Mouse (Mus musculus): ENCODE measurements around the gene Aspdh. TPM values are rescaled to one million over a fixed set of nuclear protein-coding genes. Genes with fewer than 3 reads are reported as not detected.

Gene Aspdh
- polyA plus RNA-seq, 1 experiment from 2014 or later, result 5.2 TPM

DNA sequence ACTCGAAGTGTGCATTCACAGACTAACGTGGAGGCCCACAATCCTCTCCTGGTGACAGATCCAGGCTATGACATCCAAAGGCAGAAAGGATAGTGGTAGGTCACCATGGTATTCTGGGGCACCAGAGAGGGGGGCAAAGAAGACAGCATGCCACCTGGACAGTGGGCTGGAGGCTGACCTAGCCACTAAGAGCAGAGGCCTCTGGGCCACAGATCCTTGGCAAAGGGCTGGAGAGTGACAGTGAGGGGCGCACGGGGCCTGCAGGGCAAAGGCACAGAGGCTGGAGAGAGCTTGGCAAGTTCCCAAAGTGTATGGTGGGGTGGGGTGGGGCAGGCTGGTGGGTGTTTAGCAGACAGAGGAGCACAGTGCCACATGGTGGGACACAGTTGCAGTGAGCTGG is 25.1 kb downstream of the Aspdh start:
- Histone ChIP-seq H3K27me3 (ENCODE audit: control insufficient read depth, insufficient read depth, low read length) (no peaks in the 10 kb centered on the region), H3K4me2 (ENCODE audit: low read depth, low read length) (no peak overlapping the region), H3K27ac (ENCODE audit: low read depth, low read length) (no peak overlapping the region), H3K9ac (replicated peaks; ENCODE audit: low read depth, low read length) (no peak overlapping the region), H3K4me3 (ENCODE audit: low read depth, low read length) (no peak overlapping the region), H3K9me3 (ENCODE audit: control insufficient read depth, low read length) (no peaks in the 10 kb centered on the region), H3K36me3 (ENCODE audit: control insufficient read depth, insufficient read depth, low read length) (peaks cover 26% of the 10 kb centered on the region), H3K4me1 (ENCODE audit: control insufficient read depth, insufficient read depth, low read length) (peaks cover 2% of the 10 kb centered on the region; the same call in 1 of the 2 replicates)
- WGBS, result 92% methylated on average over 4 of the region's 4 CpGs
- no peak for ATAC-seq (ENCODE audit: low read depth)

DNA sequence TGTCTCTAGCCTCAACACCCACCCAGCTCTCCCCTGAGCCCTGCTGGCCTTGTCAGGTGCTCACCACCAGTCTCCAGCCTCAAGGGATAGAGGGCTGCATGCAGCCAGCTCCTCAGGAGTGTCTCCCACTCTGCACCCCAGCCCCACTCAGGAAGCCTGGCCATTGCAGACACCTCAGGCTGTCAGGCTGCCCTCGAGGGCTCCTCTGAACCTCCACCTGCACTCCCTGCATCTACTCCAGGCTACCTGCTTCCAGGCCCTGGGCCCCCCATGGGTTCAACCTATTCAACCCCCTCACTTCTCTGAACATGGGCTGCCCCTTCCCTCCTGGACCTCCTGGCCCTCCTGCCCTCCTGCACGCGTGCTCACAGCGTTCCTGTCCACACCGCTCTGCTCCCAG is 26.2 kb downstream of the Aspdh start:
- 99% methylated on average over 5 of the region's 5 CpGs for WGBS
- peaks cover 26% of the 10 kb centered on the region for H3K36me3 ChIP-seq (ENCODE audit: control insufficient read depth, insufficient read depth, low read length)

DNA sequence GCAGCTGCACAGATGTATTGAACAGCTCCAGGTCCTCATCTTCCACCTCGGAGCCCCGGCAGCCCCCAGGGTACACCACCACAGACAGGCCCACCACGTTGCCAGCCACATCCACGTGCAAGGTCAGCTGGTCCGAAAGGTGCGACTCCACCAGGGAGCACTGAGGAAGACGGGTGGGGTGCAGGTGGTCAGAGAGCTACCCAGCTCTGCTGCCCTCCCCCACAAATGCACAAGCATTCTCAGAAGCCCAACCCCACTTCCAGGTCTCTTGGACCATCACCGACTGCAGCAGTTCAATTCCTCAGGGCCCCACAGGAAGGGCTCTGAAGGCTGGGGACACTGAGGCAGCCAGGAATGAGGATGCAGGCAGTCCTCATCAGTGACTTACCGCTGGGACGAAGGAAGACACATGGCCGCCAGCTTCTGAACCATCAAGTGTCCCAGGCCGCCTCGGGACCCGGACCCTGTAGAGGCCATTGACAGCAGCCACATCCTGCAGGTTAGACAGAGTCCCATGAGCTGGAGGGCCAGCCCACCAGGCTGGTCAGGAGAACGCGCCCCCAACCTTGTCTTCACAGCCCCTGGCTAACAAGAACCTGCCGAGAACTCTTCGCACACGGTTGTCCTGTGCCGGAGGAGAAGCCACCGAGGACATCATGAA is 27.1 kb downstream of the Aspdh start:
- no peak overlapping the region for H3K9ac ChIP-seq (replicated peaks; ENCODE audit: low read depth, low read length)
- H3K36me3 ChIP-seq (ENCODE audit: control insufficient read depth, insufficient read depth, low read length), result peaks cover 26% of the 10 kb centered on the region

More for the DNA sequence above, 26.2 kb downstream of the Aspdh start:
- peaks cover 6% of the 10 kb centered on the region; the same call in 1 of the 2 replicates for H3K4me1 ChIP-seq (ENCODE audit: control insufficient read depth, insufficient read depth, low read length)
- ATAC-seq (ENCODE audit: low read depth), result no peak
- H3K27ac ChIP-seq (ENCODE audit: low read depth, low read length), result no peak overlapping the region
- no peaks in the 10 kb centered on the region for H3K9me3 ChIP-seq (ENCODE audit: control insufficient read depth, low read length)
- H3K4me3 ChIP-seq (ENCODE audit: low read depth, low read length), result no peak overlapping the region
- no peak overlapping the region for H3K4me2 ChIP-seq (ENCODE audit: low read depth, low read length)
- H3K27me3 ChIP-seq (ENCODE audit: control insufficient read depth, insufficient read depth, low read length), result no peaks in the 10 kb centered on the region
- H3K9ac ChIP-seq (replicated peaks; ENCODE audit: low read depth, low read length), result no peak overlapping the region

DNA sequence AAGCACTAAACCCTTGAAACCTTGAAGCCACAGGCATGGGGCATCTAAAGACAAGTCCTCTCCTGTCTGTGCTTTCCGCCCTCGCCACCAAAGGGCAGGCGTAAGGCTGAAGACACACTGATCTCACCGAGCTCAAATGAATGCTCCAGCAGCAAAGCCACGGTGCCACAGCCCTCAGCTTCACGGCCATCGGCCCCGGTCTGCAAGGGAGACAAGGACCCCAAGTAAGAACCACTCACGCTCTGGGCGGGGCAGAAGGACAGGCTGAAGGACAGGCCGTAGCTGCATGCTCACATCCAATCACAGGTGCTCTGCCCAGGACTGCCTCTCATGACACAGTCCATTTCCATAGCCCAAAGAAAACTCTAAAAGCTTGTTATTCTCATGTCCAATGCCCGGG is 29.5 kb downstream of the Aspdh start:
- H3K4me3 ChIP-seq (ENCODE audit: low read depth, low read length), result no peak overlapping the region
- H3K27ac ChIP-seq (ENCODE audit: low read depth, low read length), result no peak overlapping the region
- H3K9ac ChIP-seq (replicated peaks; ENCODE audit: low read depth, low read length), result no peak overlapping the region
- no peaks in the 10 kb centered on the region for H3K9me3 ChIP-seq (ENCODE audit: control insufficient read depth, low read length)
- ATAC-seq (ENCODE audit: low read depth), result no peak
- WGBS, result 92% methylated on average over 12 of the region's 12 CpGs
- peaks cover 6% of the 10 kb centered on the region; the same call in 1 of the 2 replicates for H3K4me1 ChIP-seq (ENCODE audit: control insufficient read depth, insufficient read depth, low read length)
- peak overlapping the region; percentile 76; the same call in 1 of the 2 replicates for H3K4me2 ChIP-seq (ENCODE audit: low read depth, low read length)
- peaks cover 23% of the 10 kb centered on the region for H3K36me3 ChIP-seq (ENCODE audit: control insufficient read depth, insufficient read depth, low read length)
- no peaks in the 10 kb centered on the region for H3K27me3 ChIP-seq (ENCODE audit: control insufficient read depth, insufficient read depth, low read length)

More for the DNA sequence above, 27.1 kb downstream of the Aspdh start:
- H3K4me2 ChIP-seq (ENCODE audit: low read depth, low read length), result no peak overlapping the region
- H3K4me3 ChIP-seq (ENCODE audit: low read depth, low read length), result no peak overlapping the region
- H3K27ac ChIP-seq (ENCODE audit: low read depth, low read length), result no peak overlapping the region
- no peak for ATAC-seq (ENCODE audit: low read depth)
- peaks cover 6% of the 10 kb centered on the region; the same call in 1 of the 2 replicates for H3K4me1 ChIP-seq (ENCODE audit: control insufficient read depth, insufficient read depth, low read length)
- no peaks in the 10 kb centered on the region for H3K27me3 ChIP-seq (ENCODE audit: control insufficient read depth, insufficient read depth, low read length)
- no peaks in the 10 kb centered on the region for H3K9me3 ChIP-seq (ENCODE audit: control insufficient read depth, low read length)
- 95% methylated on average over 21 of the region's 21 CpGs for WGBS

DNA sequence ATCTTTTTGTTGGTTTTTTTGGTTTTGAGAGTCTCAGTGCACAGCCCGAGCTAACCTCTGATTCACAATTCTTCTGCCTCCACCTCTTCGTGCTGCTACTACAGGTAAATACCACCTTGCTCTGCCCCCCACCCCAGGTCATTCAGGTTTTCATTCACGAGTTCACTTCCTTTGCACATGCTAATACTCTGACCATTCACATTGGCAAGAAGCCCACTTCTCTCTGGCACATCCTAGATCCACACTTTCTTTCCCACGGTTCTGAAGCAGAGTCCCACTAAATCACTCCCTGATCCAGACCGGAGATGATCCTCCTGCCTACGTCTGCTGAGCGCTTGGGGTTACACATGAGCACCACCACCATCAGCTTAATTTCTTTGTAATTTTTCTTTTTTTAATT is 29.9 kb downstream of the Aspdh start:
- Histone ChIP-seq H3K36me3 (ENCODE audit: control insufficient read depth, insufficient read depth, low read length) (peaks cover 23% of the 10 kb centered on the region), H3K27me3 (ENCODE audit: control insufficient read depth, insufficient read depth, low read length) (no peaks in the 10 kb centered on the region), H3K4me3 (ENCODE audit: low read depth, low read length) (peak overlapping the region; percentile 77), H3K4me2 (ENCODE audit: low read depth, low read length) (peak overlapping the region; percentile 76), H3K27ac (ENCODE audit: low read depth, low read length) (no peak overlapping the region), H3K9me3 (ENCODE audit: control insufficient read depth, low read length) (no peaks in the 10 kb centered on the region), H3K4me1 (ENCODE audit: control insufficient read depth, insufficient read depth, low read length) (peaks cover 6% of the 10 kb centered on the region; the same call in 1 of the 2 replicates), H3K9ac (replicated peaks; ENCODE audit: low read depth, low read length) (peak overlapping the region; percentile 89)
- ATAC-seq (ENCODE audit: low read depth), result no peak
- WGBS, result 72% methylated on average over 7 of the region's 7 CpGs

DNA sequence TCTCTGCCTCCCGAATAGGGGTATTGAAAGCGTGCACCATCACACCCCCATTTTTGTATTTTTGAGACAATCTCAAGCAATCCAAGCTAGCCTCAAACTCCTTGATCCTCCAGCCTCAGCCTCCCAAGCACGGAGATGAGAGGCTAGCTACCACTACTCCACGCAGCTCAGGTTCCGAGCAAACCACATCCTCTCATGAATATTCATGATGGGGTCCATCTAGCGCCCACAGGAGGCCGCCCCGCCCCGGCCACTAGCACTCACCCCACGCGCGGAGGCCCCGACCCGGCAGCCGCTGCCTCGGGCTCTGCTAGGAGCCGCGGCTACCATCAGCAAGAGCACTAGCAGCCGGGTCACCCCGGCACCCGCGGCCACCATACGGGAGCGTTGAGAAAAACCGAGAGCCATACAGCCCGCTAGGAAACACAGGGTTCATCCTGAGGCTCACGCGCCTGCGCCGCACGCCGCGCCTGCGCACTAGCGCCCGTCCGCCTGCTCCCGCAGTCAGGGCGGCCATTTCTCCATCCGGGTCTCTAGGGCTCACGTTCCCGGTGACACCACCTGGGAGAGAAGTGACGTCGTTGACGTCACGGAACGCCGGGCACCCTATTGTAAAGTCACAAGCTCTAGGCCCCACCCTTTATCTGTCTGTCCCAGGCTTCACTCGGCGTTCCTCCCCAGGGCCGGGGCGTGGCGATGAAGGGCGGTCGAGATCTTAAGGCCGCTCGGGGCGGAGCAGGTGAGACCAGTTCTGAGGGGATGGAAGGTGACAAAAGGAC is 31.0 kb downstream of the Aspdh start, which contains the start of the genes Emc10 and Fam71e1:
Gene Emc10, minus strand, starts transcription at position 538 of the 779 bp plus-strand sequence.
Gene Fam71e1, plus strand, starts transcription at position 590 of the 779 bp plus-strand sequence.
- H3K4me1 ChIP-seq (ENCODE audit: control insufficient read depth, insufficient read depth, low read length), result peaks cover 6% of the 10 kb centered on the region; the same call in 1 of the 2 replicates
- peak within 1 kb of the TSS; percentile 76 for H3K4me2 ChIP-seq (ENCODE audit: low read depth, low read length)
- no peaks in the 10 kb centered on the region for H3K9me3 ChIP-seq (ENCODE audit: control insufficient read depth, low read length)
- H3K27me3 ChIP-seq (ENCODE audit: control insufficient read depth, insufficient read depth, low read length), result no peaks in the 10 kb centered on the region
- WGBS, result under 1% methylated on average over 58 of the region's 58 CpGs
- H3K4me3 ChIP-seq (ENCODE audit: low read depth, low read length), result peak within 1 kb of the TSS; percentile 77
- ATAC-seq (ENCODE audit: low read depth), result peak; percentile 96
- H3K36me3 ChIP-seq (ENCODE audit: control insufficient read depth, insufficient read depth, low read length), result peaks cover 12% of the 10 kb centered on the region
- peak within 1 kb of the TSS; percentile 95 for H3K27ac ChIP-seq (ENCODE audit: low read depth, low read length)
- peak within 1 kb of the TSS; percentile 89 for H3K9ac ChIP-seq (replicated peaks; ENCODE audit: low read depth, low read length)

DNA sequence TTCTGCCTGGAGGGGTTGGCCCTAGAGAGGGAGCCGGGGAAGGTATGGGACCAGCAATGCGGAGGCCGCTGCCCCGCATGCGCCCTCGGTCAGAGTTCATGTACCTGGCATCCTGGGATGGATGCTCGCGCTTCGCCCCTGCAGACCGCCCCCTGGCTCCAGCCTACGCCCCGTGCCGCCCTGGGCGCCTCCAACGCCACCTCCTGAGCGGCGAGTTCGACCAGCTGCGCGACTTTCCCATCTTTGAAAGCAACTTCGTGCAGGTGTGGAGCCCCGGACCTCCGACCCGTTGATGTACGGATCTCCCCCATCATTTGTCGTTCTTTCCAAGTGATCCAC is 31.5 kb downstream of the Aspdh start:
- H3K27me3 ChIP-seq (ENCODE audit: control insufficient read depth, insufficient read depth, low read length), result no peaks in the 10 kb centered on the region
- H3K4me3 ChIP-seq (ENCODE audit: low read depth, low read length), result peak overlapping the region; percentile 77
- H3K27ac ChIP-seq (ENCODE audit: low read depth, low read length), result peak overlapping the region; percentile 95
- H3K4me2 ChIP-seq (ENCODE audit: low read depth, low read length), result peak overlapping the region; percentile 76
- peaks cover 6% of the 10 kb centered on the region; the same call in 1 of the 2 replicates for H3K4me1 ChIP-seq (ENCODE audit: control insufficient read depth, insufficient read depth, low read length)
- ATAC-seq (ENCODE audit: low read depth), result no peak; the same call in 1 of the 2 replicates
- H3K9ac ChIP-seq (replicated peaks; ENCODE audit: low read depth, low read length), result peak overlapping the region; percentile 89
- under 1% methylated on average over 24 of the region's 26 CpGs for WGBS
- no peaks in the 10 kb centered on the region for H3K9me3 ChIP-seq (ENCODE audit: control insufficient read depth, low read length)
- peaks cover 7% of the 10 kb centered on the region; the same call in 1 of the 2 replicates for H3K36me3 ChIP-seq (ENCODE audit: control insufficient read depth, insufficient read depth, low read length)

DNA sequence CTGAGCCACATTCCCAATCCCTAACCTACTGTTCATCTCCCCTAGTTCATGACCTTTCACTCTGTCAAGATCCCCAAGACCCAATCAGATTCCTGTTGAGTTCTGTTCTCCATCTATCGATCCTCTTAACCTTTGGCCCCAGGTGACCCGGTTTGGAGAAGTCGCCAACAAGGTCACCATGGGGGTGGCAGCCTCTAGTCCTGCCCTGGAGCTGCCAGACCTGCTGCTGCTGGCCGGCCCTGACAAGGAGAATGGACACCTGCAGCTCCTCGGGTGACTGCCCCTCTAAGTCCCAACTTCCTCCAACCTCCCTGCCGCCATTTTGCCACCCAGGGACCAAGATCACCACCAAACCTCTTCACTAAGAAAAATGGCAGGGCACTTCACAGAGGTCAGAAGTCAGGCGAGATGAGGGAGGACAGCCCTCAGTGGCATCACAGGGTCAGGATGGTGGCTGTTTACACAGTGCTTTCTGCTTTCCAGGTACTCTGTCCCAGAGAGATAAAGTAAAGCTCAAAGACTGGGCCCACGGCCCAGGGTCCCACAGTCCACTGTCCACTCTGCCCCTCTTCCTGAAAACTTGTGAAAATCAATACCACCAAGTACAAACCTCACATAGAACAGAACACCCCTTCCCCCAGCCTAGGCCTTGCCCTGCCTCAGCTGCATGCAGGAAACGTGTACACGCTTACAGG is 32.3 kb downstream of the Aspdh start:
- peak overlapping the region; percentile 77 for H3K4me3 ChIP-seq (ENCODE audit: low read depth, low read length)
- peaks cover 6% of the 10 kb centered on the region; the same call in 1 of the 2 replicates for H3K4me1 ChIP-seq (ENCODE audit: control insufficient read depth, insufficient read depth, low read length)
- H3K9me3 ChIP-seq (ENCODE audit: control insufficient read depth, low read length), result no peaks in the 10 kb centered on the region
- ATAC-seq (ENCODE audit: low read depth), result no peak
- peak overlapping the region; percentile 89; the same call in 1 of the 2 replicates for H3K9ac ChIP-seq (replicated peaks; ENCODE audit: low read depth, low read length)
- no peaks in the 10 kb centered on the region for H3K27me3 ChIP-seq (ENCODE audit: control insufficient read depth, insufficient read depth, low read length)
- no peak overlapping the region; the same call in 1 of the 2 replicates for H3K27ac ChIP-seq (ENCODE audit: low read depth, low read length)
- 87% methylated on average over 10 of the region's 10 CpGs for WGBS
- H3K4me2 ChIP-seq (ENCODE audit: low read depth, low read length), result peak overlapping the region; percentile 76
- H3K36me3 ChIP-seq (ENCODE audit: control insufficient read depth, insufficient read depth, low read length), result no peaks in the 10 kb centered on the region
